Mouse (Mus musculus) CD4-positive, CD25-positive, alpha-beta regulatory T cell, adult 9 weeks (primary cell): ENCODE results near the gene Ctu1. TPM values are rescaled to one million over a fixed set of nuclear protein-coding genes. Genes with fewer than 3 reads are reported as not detected.

ENCODE experiments used
- polyA plus RNA-seq: library from polyadenylated mRNA; unstranded; fragments of 100-300 nt; shearing (Covaris generic); gene quantifications from one replicate; pipeline ENCODE4 v1.2.1, GENCODE M21; 2017

Gene Ctu1
- polyA plus RNA-seq: 3.1 TPM

GRCm38 (mm10) chr7:43671809-43672580, at the start of gene Ctu1:
Ctu1 (plus strand) TSS chr7:43672016.

GRCm38 (mm10) chr7:43634500-43634899, 37.3 kb upstream of the Ctu1 start, which contains the start of gene Ceacam18:
Ceacam18 (plus strand) TSS chr7:43634707.

DNA sequence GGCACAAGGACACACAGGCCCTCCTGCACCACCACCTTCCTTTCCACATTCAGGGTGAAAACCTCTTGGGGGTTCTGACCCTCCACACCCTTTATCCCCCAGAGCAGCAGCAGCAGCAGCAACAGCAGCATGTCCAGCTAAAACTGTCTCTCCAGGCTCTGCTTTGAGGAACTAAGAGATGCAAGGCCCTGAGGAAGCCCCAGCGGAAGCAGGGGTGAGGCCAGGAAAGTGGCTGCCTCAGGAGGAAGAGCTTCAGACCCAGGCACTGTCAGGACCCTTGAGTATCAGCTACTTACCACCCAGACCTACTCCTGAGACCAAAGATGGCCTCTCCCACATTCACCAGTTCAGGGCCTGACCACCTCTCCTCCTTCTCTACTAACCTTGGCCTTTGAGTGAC, 11.8 kb upstream of the Ctu1 start, which contains the start of gene Siglece:
Gene Siglece (minus strand): TSS at position 160 of the 400 bp plus-strand sequence.

DNA sequence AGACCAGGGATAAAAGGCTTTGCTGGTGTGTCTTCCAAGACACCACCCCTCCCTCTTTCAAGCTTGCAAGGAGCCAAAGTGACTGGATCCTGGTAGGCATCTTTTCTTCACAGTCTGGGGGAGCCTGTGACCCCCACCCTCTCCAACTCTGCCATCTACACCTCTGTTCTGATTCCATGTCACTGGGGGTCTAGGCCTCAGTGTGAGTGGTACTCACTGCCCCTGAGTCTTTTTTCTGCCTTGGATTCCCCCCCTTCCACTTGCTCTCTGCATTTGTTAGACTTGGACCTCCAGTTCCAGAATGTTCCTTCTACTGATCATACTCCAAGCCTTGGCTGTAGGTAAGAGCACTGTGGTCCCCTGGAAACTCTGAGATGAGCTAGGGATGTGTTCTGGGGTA, 18.3 kb downstream of the Ctu1 start, which contains the start of gene Klk14:
Gene Klk14 (plus strand): TSS at position 301 of the 400 bp plus-strand sequence.

GRCm38 (mm10) chr7:43712267-43712666, 40.5 kb downstream of the Ctu1 start, which contains the start of gene Klk13:
Klk13 (plus strand) TSS chr7:43712567.

Other genes with a start within 250 kb of the Ctu1 start
- not detected for gene Lim2, start 244.3 kb upstream of the Ctu1 start, polyA plus RNA-seq
- 110 TPM for gene Nkg7, start 234.9 kb upstream of the Ctu1 start, polyA plus RNA-seq
- gene Cldnd2, start 231.2 kb upstream of the Ctu1 start, polyA plus RNA-seq: not detected
- gene Etfb, start 227.9 kb upstream of the Ctu1 start, polyA plus RNA-seq: 154 TPM
- not detected for gene Gm45233, start 227.9 kb upstream of the Ctu1 start, polyA plus RNA-seq
- gene Vsig10l, start 208.9 kb upstream of the Ctu1 start, polyA plus RNA-seq: 2.9 TPM
- 0.14 TPM for gene Iglon5, start 181.9 kb upstream of the Ctu1 start, polyA plus RNA-seq
- gene 4931406B18Rik, start 166.1 kb upstream of the Ctu1 start, polyA plus RNA-seq: not detected
- gene Cd33, start 127.6 kb upstream of the Ctu1 start, polyA plus RNA-seq: not detected
- 8.7 TPM for gene Zfp658, start 109.8 kb upstream of the Ctu1 start, polyA plus RNA-seq
- gene Zfp719, start 92.4 kb upstream of the Ctu1 start, polyA plus RNA-seq: 16.0 TPM
- gene Zfp819, start 64.8 kb upstream of the Ctu1 start, polyA plus RNA-seq: not detected
- gene Ceacam18, start 37.3 kb upstream of the Ctu1 start, polyA plus RNA-seq: not detected
- gene Siglece, start 11.9 kb upstream of the Ctu1 start, polyA plus RNA-seq: 0.93 TPM
- gene Klk14, start 18.4 kb downstream of the Ctu1 start, polyA plus RNA-seq: not detected
- gene Klk13, start 40.6 kb downstream of the Ctu1 start, polyA plus RNA-seq: not detected
- gene Klk12, start 96.9 kb downstream of the Ctu1 start, polyA plus RNA-seq: not detected
- gene Klk11, start 102.6 kb downstream of the Ctu1 start, polyA plus RNA-seq: not detected
- 0.33 TPM for gene Klk10, start 109.0 kb downstream of the Ctu1 start, polyA plus RNA-seq
- 0.62 TPM for gene Klk9, start 119.9 kb downstream of the Ctu1 start, polyA plus RNA-seq
- 141 TPM for gene Klk8, start 125.6 kb downstream of the Ctu1 start, polyA plus RNA-seq
- not detected for gene Klk7, start 139.3 kb downstream of the Ctu1 start, polyA plus RNA-seq
- gene Klk6, start 152.5 kb downstream of the Ctu1 start, polyA plus RNA-seq: not detected
- gene Klk5, start 170.0 kb downstream of the Ctu1 start, polyA plus RNA-seq: not detected
- gene Klk4, start 209.1 kb downstream of the Ctu1 start, polyA plus RNA-seq: not detected